Mouse (Mus musculus): ENCODE data around the gene Alg14. TPM values are rescaled to one million over a fixed set of nuclear protein-coding genes. Genes with fewer than 3 reads are reported as not detected.

Gene Alg14
- total and polyA plus RNA-seq, 3 experiments, result 3.2 to 20.1 TPM; not detected in 1

GRCm38 (mm10) chr3:121336234-121336890 lies 44.8 kb downstream of the Alg14 start:
- TF ChIP-seq EP300 (IDR thresholded peaks at IDR 0.05; ENCODE audit: low read depth in 1 of 2, low read length in 2 of 2) (0 out of 4 replicates have a peak, but pooled peaks of 1 of the 2 experiments have one; percentile 6), RCOR1 (IDR thresholded peaks at IDR 0.05; ENCODE audit: low read depth, low read length) (no peak), GATA1 (IDR thresholded peaks at IDR 0.05; ENCODE audit: low read depth, low read length) (peak; percentile 42; the same call in 1 of the 2 replicates), BHLHE40 (IDR thresholded peaks at IDR 0.05; ENCODE audit: borderline replicate concordance, low read depth, low read length) (no peak), MAFK (IDR thresholded peaks at IDR 0.05; ENCODE audit: borderline replicate concordance, low read depth, low read length) (no peak), ELF1 (IDR thresholded peaks at IDR 0.05; ENCODE audit: low read depth, low read length) (no peak)
- DNase-seq (ENCODE audit: low read depth, low spot score), result peak; percentile 14
- Histone ChIP-seq H3K36me3 (ENCODE audit: control insufficient read depth in 1 of 2, insufficient read depth in 2 of 2, low read length in 2 of 2) (no peaks in the 10 kb centered on the region; a peak in 2 of 4 replicates), H3K9me3 (replicated peaks; ENCODE audit: insufficient read depth, low read length) (no peaks in the 10 kb centered on the region), H3K4me1 (ENCODE audit: control insufficient read depth in 1 of 2, insufficient read depth in 2 of 2, low read length in 2 of 2) (peaks cover 3 to 5% of the 10 kb centered on the region in 2 experiments; a peak in 3 of 4 replicates), H3K27ac (ENCODE audit: control insufficient read depth, low read depth, low read length) (no peak overlapping the region), H3K9ac (ENCODE audit: control insufficient read depth, low read depth, low read length, poor library complexity, severe bottlenecking) (no peak overlapping the region), H3K79me2 (ENCODE audit: control insufficient read depth, insufficient read depth, low read length, poor library complexity) (no peaks in the 10 kb centered on the region), H3K27me3 (ENCODE audit: control insufficient read depth in 1 of 2, insufficient read depth in 2 of 2, low read length in 2 of 2) (no peaks in the 10 kb centered on the region), H3K4me3 (ENCODE audit: control insufficient read depth in 1 of 2, insufficient read depth in 1 of 2, low read depth in 2 of 2, low read length in 2 of 2) (no peak overlapping the region)

DNA sequence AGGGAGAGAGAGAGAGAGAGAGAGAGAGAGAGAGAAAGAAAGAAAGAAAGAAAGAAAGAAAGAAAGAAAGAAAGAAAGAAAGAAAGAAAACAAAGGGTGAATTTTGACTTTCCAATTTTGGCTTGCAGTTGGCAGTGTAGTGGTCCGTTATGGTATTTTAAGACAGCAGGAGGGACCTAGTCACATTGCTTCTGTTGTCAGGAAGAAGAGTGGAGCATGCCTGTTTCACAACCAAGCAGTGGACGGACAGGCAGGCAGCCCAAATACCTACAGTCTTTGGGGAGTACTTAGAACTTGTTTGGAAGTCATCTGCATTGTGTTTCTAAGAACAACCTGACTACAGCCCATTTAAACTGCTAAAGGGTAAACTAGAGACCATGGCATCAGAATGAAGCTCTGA lies 47.1 kb downstream of the Alg14 start:
- Histone ChIP-seq H3K9me3 (replicated peaks; ENCODE audit: insufficient read depth, low read length) (no peaks in the 10 kb centered on the region), H3K4me3 (ENCODE audit: control insufficient read depth in 1 of 2, insufficient read depth in 1 of 2, low read depth in 2 of 2, low read length in 2 of 2) (no peak overlapping the region)
- no peak for DNase-seq (ENCODE audit: low read depth, low spot score)

GRCm38 (mm10) chr3:121340321-121340761 lies 48.8 kb downstream of the Alg14 start:
- no peak for TF ChIP-seq GABPA (IDR thresholded peaks at IDR 0.05; ENCODE audit: low read depth, low read length)
- no peak for TF ChIP-seq ETS1 (IDR thresholded peaks at IDR 0.05; ENCODE audit: low read depth, low read length)
- TF ChIP-seq POLR2AphosphoS2 (IDR thresholded peaks at IDR 0.05; ENCODE audit: low read length), result no peak
- no peak for TF ChIP-seq MYB (IDR thresholded peaks at IDR 0.05; ENCODE audit: low read depth, low read length)
- no peak for TF ChIP-seq RAD21 (IDR thresholded peaks at IDR 0.05; ENCODE audit: low read depth, low read length)
- TF ChIP-seq ZNF384 (IDR thresholded peaks at IDR 0.05; ENCODE audit: low read depth, low read length), result no peak
- no peak for TF ChIP-seq SMC3 (IDR thresholded peaks at IDR 0.05; ENCODE audit: low read depth, low read length)
- TF ChIP-seq CHD1 (IDR thresholded peaks at IDR 0.05; ENCODE audit: low read depth, low read length), result no peak
- no peak for TF ChIP-seq SIN3A (IDR thresholded peaks at IDR 0.05; ENCODE audit: low read length)
- no peak for TF ChIP-seq E2F4 (IDR thresholded peaks at IDR 0.05; ENCODE audit: borderline replicate concordance, low read depth, low read length)
- no peak for TF ChIP-seq TBP (IDR thresholded peaks at IDR 0.05; ENCODE audit: low read depth, low read length)
- Histone ChIP-seq H3K4me3 (ENCODE audit: control insufficient read depth in 1 of 2, insufficient read depth in 1 of 2, low read depth in 2 of 2, low read length in 2 of 2) (no peak overlapping the region), H3K4me1 (ENCODE audit: control insufficient read depth in 1 of 2, insufficient read depth in 2 of 2, low read length in 2 of 2) (peaks cover 6 to 10% of the 10 kb centered on the region in 2 experiments; a peak in 3 of 4 replicates), H3K27me3 (ENCODE audit: control insufficient read depth in 1 of 2, insufficient read depth in 2 of 2, low read length in 2 of 2) (no peaks in the 10 kb centered on the region), H3K36me3 (ENCODE audit: control insufficient read depth in 1 of 2, insufficient read depth in 2 of 2, low read length in 2 of 2) (peaks cover 0 to 3% of the 10 kb centered on the region in 2 experiments; a peak in 2 of 4 replicates), H3K27ac (ENCODE audit: control insufficient read depth, low read depth, low read length) (no peak overlapping the region), H3K9ac (ENCODE audit: control insufficient read depth, low read depth, low read length, poor library complexity, severe bottlenecking) (no peak overlapping the region), H3K9me3 (replicated peaks; ENCODE audit: insufficient read depth, low read length) (no peaks in the 10 kb centered on the region), H3K79me2 (ENCODE audit: control insufficient read depth, insufficient read depth, low read length, poor library complexity) (no peaks in the 10 kb centered on the region)
- no peak for DNase-seq (ENCODE audit: low read depth, low spot score)

More for the DNA sequence above, 47.1 kb downstream of the Alg14 start:
- H3K9ac ChIP-seq (ENCODE audit: control insufficient read depth, low read depth, low read length, poor library complexity, severe bottlenecking), result no peak overlapping the region
- TF ChIP-seq JUND (IDR thresholded peaks at IDR 0.05; ENCODE audit: low read depth, low read length) (no peak), TBP (IDR thresholded peaks at IDR 0.05; ENCODE audit: low read depth, low read length) (no peak), ZC3H11A (IDR thresholded peaks at IDR 0.05; ENCODE audit: low read depth, low read length) (no peak), HCFC1 (IDR thresholded peaks at IDR 0.05; ENCODE audit: low read depth, low read length) (no peak), TCF12 (IDR thresholded peaks at IDR 0.05; ENCODE audit: low read depth, low read length) (no peak), UBTF (IDR thresholded peaks at IDR 0.05; ENCODE audit: borderline replicate concordance, insufficient read depth, low read depth, low read length) (no peak), KAT2A (conservative IDR thresholded peaks at IDR 0.05; ENCODE audit: low read depth, low read length) (no peak), E2F4 (IDR thresholded peaks at IDR 0.05; ENCODE audit: borderline replicate concordance, low read depth, low read length) (no peak), MAX (IDR thresholded peaks at IDR 0.05; ENCODE audit: low read length) (no peak), ETS1 (IDR thresholded peaks at IDR 0.05; ENCODE audit: low read depth, low read length) (no peak)
- H3K27me3 ChIP-seq (ENCODE audit: control insufficient read depth in 1 of 2, insufficient read depth in 2 of 2, low read length in 2 of 2), result no peaks in the 10 kb centered on the region
- H3K79me2 ChIP-seq (ENCODE audit: control insufficient read depth, insufficient read depth, low read length, poor library complexity), result no peaks in the 10 kb centered on the region
- no peaks in the 10 kb centered on the region; a peak in 2 of 4 replicates for H3K36me3 ChIP-seq (ENCODE audit: control insufficient read depth in 1 of 2, insufficient read depth in 2 of 2, low read length in 2 of 2)
- peaks cover 5 to 8% of the 10 kb centered on the region in 2 experiments; a peak in 3 of 4 replicates for H3K4me1 ChIP-seq (ENCODE audit: control insufficient read depth in 1 of 2, insufficient read depth in 2 of 2, low read length in 2 of 2)
- H3K27ac ChIP-seq (ENCODE audit: control insufficient read depth, low read depth, low read length), result no peak overlapping the region
